20 mouse cellular contexts compared by ENCODE assay signal in genomic region chr7:119881229-119881628, GRCm38 (mm10). TPM values are rescaled to one million over a fixed set of nuclear protein-coding genes. Genes with fewer than 3 reads are reported as not detected.
A peak's percentile ranks its signal among the peaks of the same experiment; 100 is the strongest.
DNase-seq lines count a peak whose midpoint lies in the region; ATAC-seq and TF ChIP-seq lines count a peak whose summit lies in the region.
"Had no signal": no experiment of that assay in that cellular context is flagged by ENCODE, and none has a peak within 500 bp of the region (broad histone marks: within the 10 kb centered on the region; RNA-seq: fewer than 3 reads in every experiment).

No protein-coding gene starts in this region.

- TF ChIP-seq CTCF in kidney, adult 2 months (conservative IDR thresholded peaks at IDR 0.05; ENCODE audit: insufficient read depth, insufficient read length, low read depth, low read length), result no peak
- no peak for TF ChIP-seq CTCF in MEL (IDR thresholded peaks at IDR 0.05 in 2 of 3, conservative IDR thresholded peaks at IDR 0.05 in 1 of 3; ENCODE audit: control insufficient read depth in 1 of 3, insufficient read depth in 1 of 3, low read depth in 2 of 3, low read length in 3 of 3, poor library complexity in 1 of 3, severe bottlenecking in 1 of 3)
- TF ChIP-seq CTCF in intestine, postnatal 0 days (IDR thresholded peaks at IDR 0.05; ENCODE audit: low read depth), result no peak

- no peak overlapping the region for H3K4me3 ChIP-seq in kidney, adult 2 months (ENCODE audit: insufficient read depth, low read depth, low read length)
- H3K4me3 ChIP-seq in MEL (ENCODE audit: control insufficient read depth in 1 of 2, insufficient read depth in 1 of 2, low read depth in 2 of 2, low read length in 2 of 2), result no peak overlapping the region
- no peak overlapping the region for H3K4me3 ChIP-seq in brown adipose tissue, adult 24 weeks (ENCODE audit: insufficient read depth, low read depth, low read length)
- H3K4me3 ChIP-seq in intestine, postnatal 0 days (ENCODE audit: low read depth, low read length), result no peak overlapping the region
- H3K4me3 ChIP-seq: embryonic facial prominence, embryonic 15.5 days; heart, embryonic 13.5 days had no signal

- TF ChIP-seq EP300 in MEL (IDR thresholded peaks at IDR 0.05; ENCODE audit: low read depth in 1 of 2, low read length in 2 of 2), result no peak

- 79% methylated on average over 2 of the region's 2 CpGs for WGBS in kidney, adult 2 months
- WGBS in intestine, postnatal 0 days, result 55% methylated on average over 2 of the region's 2 CpGs

- no peaks in the 10 kb centered on the region for H3K9me3 ChIP-seq in MEL (replicated peaks; ENCODE audit: insufficient read depth, low read length)
- H3K9me3 ChIP-seq in intestine, postnatal 0 days (ENCODE audit: control insufficient read depth), result no peaks in the 10 kb centered on the region
- H3K9me3 ChIP-seq: embryonic facial prominence, embryonic 15.5 days; heart, embryonic 13.5 days had no signal

- TF ChIP-seq RAD21 in MEL (IDR thresholded peaks at IDR 0.05; ENCODE audit: low read depth, low read length), result no peak

- peak; percentile 62 for ATAC-seq in intestine, postnatal 0 days
- ATAC-seq in CD4-positive, CD25-positive, alpha-beta regulatory T cell, adult 4 months, result no peak
- ATAC-seq: forebrain, embryonic 16.5 days; hindbrain, embryonic 16.5 days; inflammation-experienced regulatory T-cells, adult 6 months had no signal

- peaks cover 1% of the 10 kb centered on the region; the same call in 1 of the 2 replicates for H3K36me3 ChIP-seq in kidney, adult 2 months (ENCODE audit: control insufficient read depth, insufficient read depth, low read length)
- peaks cover 0 to 7% of the 10 kb centered on the region in 2 experiments; a peak in 2 of 4 replicates for H3K36me3 ChIP-seq in MEL (ENCODE audit: control insufficient read depth in 1 of 2, insufficient read depth in 2 of 2, low read length in 2 of 2)
- peaks cover 2% of the 10 kb centered on the region; the same call in 1 of the 2 replicates for H3K36me3 ChIP-seq in intestine, postnatal 0 days (ENCODE audit: control insufficient read depth, insufficient read depth)

- TF ChIP-seq POLR2A in kidney, adult 2 months (IDR thresholded peaks at IDR 0.05; ENCODE audit: low read depth, low read length), result no peak
- TF ChIP-seq POLR2A in MEL (IDR thresholded peaks at IDR 0.05; ENCODE audit: control insufficient read depth in 1 of 2, insufficient read depth in 1 of 2, low read depth in 1 of 2, low read length in 2 of 2, poor library complexity in 1 of 2), result no peak

- no peak overlapping the region for H3K9ac ChIP-seq in MEL (ENCODE audit: control insufficient read depth, low read depth, low read length, poor library complexity, severe bottlenecking)
- H3K9ac ChIP-seq in intestine, postnatal 0 days (ENCODE audit: low read depth, low read length), result no peak overlapping the region
- H3K9ac ChIP-seq: embryonic facial prominence, embryonic 15.5 days; heart, embryonic 13.5 days had no signal

- H3K27ac ChIP-seq in kidney, adult 2 months (ENCODE audit: insufficient read depth, low read depth, low read length), result peak overlapping the region; percentile 56
- no peak overlapping the region for H3K27ac ChIP-seq in MEL (ENCODE audit: control insufficient read depth, low read depth, low read length)
- peak overlapping the region; percentile 64; the same call in 1 of the 2 replicates for H3K27ac ChIP-seq in brown adipose tissue, adult 24 weeks (replicated peaks; ENCODE audit: low read depth, low read length)
- no peak overlapping the region for H3K27ac ChIP-seq in intestine, postnatal 0 days (ENCODE audit: low read depth, low read length)
- H3K27ac ChIP-seq: embryonic facial prominence, embryonic 15.5 days; heart, embryonic 13.5 days had no signal

- no peak for DNase-seq in kidney, adult 2 months
- DNase-seq in kidney, postnatal 25 days, result no peak
- no peak for DNase-seq in MEL (ENCODE audit: low read depth, low spot score)
- DNase-seq in cerebellum, adult 9-11 months, result no peak
- DNase-seq: adrenal gland, adult 8-10 months; adrenal gland, postnatal 36 days; cerebellum, adult 11-12 months; cerebellum, adult 9-10 months; cerebellum, postnatal 36 days; gastrocnemius, postnatal 14 days; heart, postnatal 36 days had no signal

- peaks cover 19% of the 10 kb centered on the region for H3K4me1 ChIP-seq in kidney, adult 2 months (ENCODE audit: control insufficient read depth, insufficient read depth, low read length)
- no peaks in the 10 kb centered on the region; a peak in 1 of 4 replicates for H3K4me1 ChIP-seq in MEL (ENCODE audit: control insufficient read depth in 1 of 2, insufficient read depth in 2 of 2, low read length in 2 of 2)
- H3K4me1 ChIP-seq in brown adipose tissue, adult 24 weeks (ENCODE audit: control insufficient read depth, insufficient read depth, insufficient read length, low read length), result peaks cover 11% of the 10 kb centered on the region
- H3K4me1 ChIP-seq in intestine, postnatal 0 days (replicated peaks; ENCODE audit: control insufficient read depth, insufficient read depth, low read length), result peaks cover 13% of the 10 kb centered on the region; the same call in 1 of the 2 replicates
- H3K4me1 ChIP-seq: embryonic facial prominence, embryonic 15.5 days had no signal

- H3K27me3 ChIP-seq in kidney, adult 2 months (replicated peaks; ENCODE audit: control insufficient read depth, insufficient read depth, low read length), result no peaks in the 10 kb centered on the region
- H3K27me3 ChIP-seq in MEL (ENCODE audit: control insufficient read depth in 1 of 2, insufficient read depth in 2 of 2, low read length in 2 of 2), result no peaks in the 10 kb centered on the region
- H3K27me3 ChIP-seq in intestine, postnatal 0 days (replicated peaks; ENCODE audit: control insufficient read depth, insufficient read depth, low read length), result no peaks in the 10 kb centered on the region
- H3K27me3 ChIP-seq: CH12.LX; embryonic facial prominence, embryonic 15.5 days; heart, embryonic 13.5 days had no signal

- peak overlapping the region; percentile 9; the same call in 1 of the 2 replicates for H3K4me2 ChIP-seq in intestine, postnatal 0 days (replicated peaks; ENCODE audit: low read depth)
- H3K4me2 ChIP-seq: embryonic facial prominence, embryonic 15.5 days; heart, embryonic 13.5 days had no signal

- H3K79me2 ChIP-seq in MEL (ENCODE audit: control insufficient read depth, insufficient read depth, low read length, poor library complexity), result no peaks in the 10 kb centered on the region

TF ChIP-seq in MEL, 35 proteins besides CTCF, POLR2A, EP300 and RAD21:
- 0 out of 2 replicates have a peak, but pooled peaks have one; percentile 31 for TF ChIP-seq GATA1 (IDR thresholded peaks at IDR 0.05; ENCODE audit: low read depth, low read length)
- TF ChIP-seq ZMIZ1 (IDR thresholded peaks at IDR 0.05; ENCODE audit: low read depth, low read length), result no peak
- TF ChIP-seq ELF1 (IDR thresholded peaks at IDR 0.05; ENCODE audit: low read depth, low read length), result no peak

RNA-seq across cellular contexts. Expression of gene Lyrm1, which starts 14.4 kb away (rescaled TPM):
- polyA plus RNA-seq in kidney, adult 2 months (2012; rRNA removed), result 4.7 and 6.7 TPM in 2 replicates
- 2.1 and 4.0 TPM in 2 replicates for total RNA-seq in MEL (2012; rRNA removed)
- polyA plus RNA-seq in MEL (2012; ENCODE audit: insufficient read depth in 1 of 2, insufficient read length in 2 of 2, low read depth in 1 of 2, low replicate concordance in 2 of 2, missing spikeins in 1 of 2), result 1 to 10 TPM in 1 of 2 experiments, not detected in 1; 4.4 TPM
- 11.7 and 17.5 TPM in 2 replicates for polyA plus RNA-seq in brown adipose tissue, adult 24 weeks (2012; ENCODE audit: insufficient read depth, insufficient read length, missing spikeins)
- 11.8 and 12.5 TPM in 2 replicates for polyA plus RNA-seq in intestine, postnatal 0 days (2015; fragmentation: Nextera tagmentation; extraction: Ambion mirVana)
- 10 to 100 TPM; 17.3 to 25.6 TPM for polyA plus RNA-seq in CD4-positive, CD25-positive, alpha-beta regulatory T cell, adult 4 months (2017; shearing (Covaris generic))

RNA-seq across cellular contexts. Expression of gene Dcun1d3, which starts 14.9 kb away (rescaled TPM):
- polyA plus RNA-seq in kidney, adult 2 months (2012; rRNA removed), result 7.6 and 8.6 TPM in 2 replicates
- total RNA-seq in MEL (2012; rRNA removed), result 2.5 and 3.3 TPM in 2 replicates
- polyA plus RNA-seq in MEL (2012; ENCODE audit: insufficient read depth in 1 of 2, insufficient read length in 2 of 2, low read depth in 1 of 2, low replicate concordance in 2 of 2, missing spikeins in 1 of 2), result 1 to 10 TPM in 1 of 2 experiments, not detected in 1; 5.6 TPM
- polyA plus RNA-seq in brown adipose tissue, adult 24 weeks (2012; ENCODE audit: insufficient read depth, insufficient read length, missing spikeins), result 18.4 and 21.7 TPM in 2 replicates
- polyA plus RNA-seq in intestine, postnatal 0 days (2015; fragmentation: Nextera tagmentation; extraction: Ambion mirVana), result 11.9 and 15.8 TPM in 2 replicates
- polyA plus RNA-seq in CD4-positive, CD25-positive, alpha-beta regulatory T cell, adult 4 months (2017; shearing (Covaris generic)), result 10 to 100 TPM in 1 of 2 experiments, 1 to 10 TPM in 1; 7.0 to 13.8 TPM

Comparison
In these comparisons a context has a peak if more than half of its experiments do, and no peak if none do; other contexts are left out.
1. H3K27ac ChIP-seq: peak in kidney, adult 2 months (single experiment) and brown adipose tissue, adult 24 weeks (single experiment); none in MEL (single experiment) and intestine, postnatal 0 days (single experiment).